Mouse (Mus musculus): ENCODE results near the gene Susd4.

Gene Susd4

GRCm38 (mm10) chr1:182763716-182764461, at the start of gene Susd4:
TSS of gene Susd4 (plus strand) at chr1:182763860.
- DNase-seq (ENCODE audit: low read depth, low spot score) = peak; percentile 58

GRCm38 (mm10) chr1:182714236-182714935, 49.3 kb upstream of the Susd4 start:
- no peak for DNase-seq (ENCODE audit: low read depth, low spot score)

GRCm38 (mm10) chr1:182727541-182727940, 36.1 kb upstream of the Susd4 start:
- DNase-seq (ENCODE audit: low read depth, low spot score) = no peak

- DNase-seq (ENCODE audit: low read depth, low spot score) = no peak
Measured at GRCm38 (mm10) chr1:182729002-182729401, 34.7 kb upstream of the Susd4 start.

GRCm38 (mm10) chr1:182732695-182733094, 31.0 kb upstream of the Susd4 start:
- no peak for DNase-seq (ENCODE audit: low read depth, low spot score)

- no peak for DNase-seq (ENCODE audit: low read depth, low spot score)
Measured at GRCm38 (mm10) chr1:182735891-182736290, 27.8 kb upstream of the Susd4 start.

- no peak for DNase-seq (ENCODE audit: low read depth, low spot score)
Measured at GRCm38 (mm10) chr1:182747081-182747480, 16.6 kb upstream of the Susd4 start.

GRCm38 (mm10) chr1:182747834-182748233, 15.8 kb upstream of the Susd4 start:
- DNase-seq (ENCODE audit: low read depth, low spot score) = no peak

GRCm38 (mm10) chr1:182749080-182749479, 14.6 kb upstream of the Susd4 start, which contains the start of gene Ccdc185:
TSS of gene Ccdc185 (minus strand) at chr1:182749180.
- DNase-seq (ENCODE audit: low read depth, low spot score) = no peak

GRCm38 (mm10) chr1:182751301-182751700, 12.4 kb upstream of the Susd4 start:
- DNase-seq (ENCODE audit: low read depth, low spot score) = no peak

GRCm38 (mm10) chr1:182753694-182754093, 10.0 kb upstream of the Susd4 start:
- DNase-seq (ENCODE audit: low read depth, low spot score) = no peak

GRCm38 (mm10) chr1:182754865-182755264, 8.8 kb upstream of the Susd4 start:
- no peak for DNase-seq (ENCODE audit: low read depth, low spot score)

GRCm38 (mm10) chr1:182758783-182759182, 4.9 kb upstream of the Susd4 start:
- DNase-seq (ENCODE audit: low read depth, low spot score) = no peak

GRCm38 (mm10) chr1:182763191-182763715, 407 bp upstream of the Susd4 start:
- no peak for DNase-seq (ENCODE audit: low read depth, low spot score)

- DNase-seq (ENCODE audit: low read depth, low spot score) = no peak
Measured at GRCm38 (mm10) chr1:182764541-182765281, 1.1 kb downstream of the Susd4 start.

GRCm38 (mm10) chr1:182775576-182775975, 11.9 kb downstream of the Susd4 start:
- DNase-seq (ENCODE audit: low read depth, low spot score) = no peak

GRCm38 (mm10) chr1:182776749-182777410, 13.2 kb downstream of the Susd4 start:
- no peak for DNase-seq (ENCODE audit: low read depth, low spot score)

GRCm38 (mm10) chr1:182778225-182778624, 14.6 kb downstream of the Susd4 start:
- DNase-seq (ENCODE audit: low read depth, low spot score) = no peak

GRCm38 (mm10) chr1:182779024-182779520, 15.4 kb downstream of the Susd4 start:
- no peak for DNase-seq (ENCODE audit: low read depth, low spot score)

- DNase-seq (ENCODE audit: low read depth, low spot score) = no peak
Measured at GRCm38 (mm10) chr1:182783774-182784173, 20.1 kb downstream of the Susd4 start.

- no peak for DNase-seq (ENCODE audit: low read depth, low spot score)
Measured at GRCm38 (mm10) chr1:182784784-182785183, 21.1 kb downstream of the Susd4 start.

Measured in forelimb bud, embryonic 11.5 days (tissue).